In the genomic region with DNA sequence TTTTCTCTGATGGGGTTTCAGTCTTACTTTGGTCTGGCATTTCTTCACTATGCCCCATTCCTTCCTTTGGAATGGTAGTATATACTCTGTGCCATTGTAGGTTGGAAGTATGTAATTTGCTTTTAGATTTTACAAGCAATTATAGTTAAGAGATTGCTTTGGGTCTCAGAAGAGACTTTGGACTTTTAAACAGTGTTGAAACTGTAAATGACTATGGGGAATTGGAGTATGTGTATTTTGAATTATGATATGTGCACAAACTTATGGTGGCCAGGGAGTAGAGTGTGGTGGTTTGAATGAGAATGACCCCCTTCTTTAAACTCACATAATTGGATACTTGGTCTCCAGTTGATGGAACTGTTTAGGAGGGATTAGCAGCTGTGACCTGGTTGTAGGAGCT, we compare ENCODE assay signal across 16 mouse cellular contexts.
"Had no signal": no experiment of that assay in that cellular context is flagged by ENCODE, and none has a peak within 500 bp of the region (broad histone marks: within the 10 kb centered on the region; RNA-seq: fewer than 3 reads in every experiment).

No protein-coding gene starts in this region.

- H3K4me3 ChIP-seq: neural tube, embryonic 12.5 days; neural tube, embryonic 13.5 days; neural tube, embryonic 15.5 days; stomach, embryonic 15.5 days had no signal

- H3K9me3 ChIP-seq: neural tube, embryonic 12.5 days; neural tube, embryonic 13.5 days; neural tube, embryonic 15.5 days; stomach, embryonic 15.5 days had no signal

- H3K36me3 ChIP-seq: neural tube, embryonic 12.5 days; neural tube, embryonic 13.5 days; neural tube, embryonic 15.5 days; stomach, embryonic 15.5 days had no signal

- H3K27ac ChIP-seq: neural tube, embryonic 12.5 days; neural tube, embryonic 13.5 days; neural tube, embryonic 15.5 days; stomach, embryonic 15.5 days; stomach, postnatal 0 days had no signal

- DNase-seq: retina, postnatal 1 day; right cerebral cortex, adult 18-20 months; right cerebral cortex, postnatal 14 days; right cerebral cortex, postnatal 25 days; right cerebral cortex, postnatal 4 days; spleen, adult 18-20 months; thymus, adult 18-20 months; thymus, adult 2 months; thymus, postnatal 14 days; thymus, postnatal 25 days; thymus, postnatal 4 days had no signal

- H3K4me1 ChIP-seq: neural tube, embryonic 12.5 days; neural tube, embryonic 13.5 days; neural tube, embryonic 15.5 days; stomach, embryonic 15.5 days had no signal

- H3K4me2 ChIP-seq: neural tube, embryonic 12.5 days; neural tube, embryonic 13.5 days; neural tube, embryonic 15.5 days; stomach, embryonic 15.5 days had no signal

- H3K27me3 ChIP-seq: neural tube, embryonic 12.5 days; neural tube, embryonic 13.5 days; neural tube, embryonic 15.5 days; stomach, embryonic 15.5 days had no signal

- H3K9ac ChIP-seq: neural tube, embryonic 12.5 days; neural tube, embryonic 13.5 days; neural tube, embryonic 15.5 days; stomach, embryonic 15.5 days had no signal
